Mouse (Mus musculus): Measurements from ENCODE around the gene Dbx1. TPM values are rescaled to one million over a fixed set of nuclear protein-coding genes. Genes with fewer than 3 reads are reported as not detected.

Dbx1 gene
- polyA plus RNA-seq, 1 experiment from 2014 or later = not detected

- no peak overlapping the region for H3K4me3 ChIP-seq (ENCODE audit: low read depth, low read length)
- no peak for ATAC-seq (replicated peaks; ENCODE audit: low FRiP score)
- no peak overlapping the region for H3K4me2 ChIP-seq
- DNase-seq (ENCODE audit: low spot score) = no peak
- H3K9me3 ChIP-seq (ENCODE audit: control insufficient read depth, low read length) = no peaks in the 10 kb centered on the region
- no peak overlapping the region for H3K27ac ChIP-seq (ENCODE audit: low read depth, low read length)
- H3K36me3 ChIP-seq (ENCODE audit: control insufficient read depth, insufficient read depth, low read length) = peaks cover 2% of the 10 kb centered on the region; the same call in 1 of the 2 replicates
- H3K4me1 ChIP-seq (replicated peaks; ENCODE audit: control insufficient read depth, insufficient read depth, low read length) = no peaks in the 10 kb centered on the region
- no peak overlapping the region for H3K9ac ChIP-seq (ENCODE audit: low read depth, low read length)
- WGBS = 84% methylated on average over 6 of the region's 6 CpGs
- H3K27me3 ChIP-seq (replicated peaks; ENCODE audit: control insufficient read depth, insufficient read depth, low read length) = no peaks in the 10 kb centered on the region
Observed at GRCm38 (mm10) chr7:49583176-49583575, 53.5 kb downstream of the Dbx1 start.

GRCm38 (mm10) chr7:49582551-49582950 is 54.1 kb downstream of the Dbx1 start:
- DNase-seq (ENCODE audit: low spot score) = no peak
- Histone ChIP-seq H3K4me1 (replicated peaks; ENCODE audit: control insufficient read depth, insufficient read depth, low read length) (no peaks in the 10 kb centered on the region), H3K27ac (ENCODE audit: low read depth, low read length) (no peak overlapping the region), H3K9ac (ENCODE audit: low read depth, low read length) (no peak overlapping the region), H3K36me3 (ENCODE audit: control insufficient read depth, insufficient read depth, low read length) (peaks cover 2% of the 10 kb centered on the region; the same call in 1 of the 2 replicates), H3K27me3 (replicated peaks; ENCODE audit: control insufficient read depth, insufficient read depth, low read length) (no peaks in the 10 kb centered on the region), H3K4me3 (ENCODE audit: low read depth, low read length) (no peak overlapping the region), H3K4me2 (no peak overlapping the region), H3K9me3 (ENCODE audit: control insufficient read depth, low read length) (no peaks in the 10 kb centered on the region)
- ATAC-seq (replicated peaks; ENCODE audit: low FRiP score) = no peak
- 77% methylated on average over 7 of the region's 7 CpGs for WGBS

GRCm38 (mm10) chr7:49581951-49582350 is 54.7 kb downstream of the Dbx1 start:
- H3K4me2 ChIP-seq = no peak overlapping the region
- no peaks in the 10 kb centered on the region for H3K4me1 ChIP-seq (replicated peaks; ENCODE audit: control insufficient read depth, insufficient read depth, low read length)
- no peak overlapping the region for H3K9ac ChIP-seq (ENCODE audit: low read depth, low read length)
- ATAC-seq (replicated peaks; ENCODE audit: low FRiP score) (no peak), DNase-seq (ENCODE audit: low spot score) (no peak)
- H3K36me3 ChIP-seq (ENCODE audit: control insufficient read depth, insufficient read depth, low read length) = 0 out of 2 replicates have a peak, but pooled peaks cover 3% of the 10 kb centered on the region
- H3K27me3 ChIP-seq (replicated peaks; ENCODE audit: control insufficient read depth, insufficient read depth, low read length) = no peaks in the 10 kb centered on the region
- H3K9me3 ChIP-seq (ENCODE audit: control insufficient read depth, low read length) = no peaks in the 10 kb centered on the region
- WGBS = 72% methylated on average over 2 of the region's 2 CpGs
- no peak overlapping the region for H3K27ac ChIP-seq (ENCODE audit: low read depth, low read length)
- no peak overlapping the region for H3K4me3 ChIP-seq (ENCODE audit: low read depth, low read length)

Other genes with a start within 250 kb of the Dbx1 start
- gene Htatip2, start 122.3 kb upstream of the Dbx1 start, polyA plus RNA-seq (2014; fragmentation: Nextera tagmentation; extraction: Ambion mirVana) = 26.1 and 30.1 TPM in 2 replicates
- gene Prmt3, start 141.5 kb upstream of the Dbx1 start, polyA plus RNA-seq (2014; fragmentation: Nextera tagmentation; extraction: Ambion mirVana) = 65.0 and 71.6 TPM in 2 replicates

All from liver, embryonic 11.5 days (tissue).